In genomic region chr7:127140623-127141404, GRCm38 (mm10) we compare ENCODE assay signal across 1 mouse cellular context.
TF ChIP-seq lines count a peak whose summit lies in the region.

No protein-coding gene starts in this region.

TF ChIP-seq in CH12.LX, 34 proteins besides CTCF, POLR2A, EP300 and RAD21:
- no peak for TF ChIP-seq MAFK (IDR thresholded peaks at IDR 0.05; ENCODE audit: insufficient replicate concordance, low read length)
- 0 out of 2 replicates have a peak, but pooled peaks have one; percentile 30 for TF ChIP-seq BHLHE40 (IDR thresholded peaks at IDR 0.05; ENCODE audit: low read depth, low read length)
- TF ChIP-seq SMC3 (IDR thresholded peaks at IDR 0.05; ENCODE audit: low read depth, low read length), result peak; percentile 57
- TF ChIP-seq MYC (IDR thresholded peaks at IDR 0.05; ENCODE audit: low read depth, low read length), result peak; percentile 68; the same call in 1 of the 2 replicates
- TF ChIP-seq E2F4 (IDR thresholded peaks at IDR 0.05; ENCODE audit: insufficient replicate concordance, low read depth, low read length), result no peak
TF ChIP-seq in CH12.LX: peak in this region for 3.
